Mouse (Mus musculus) CD4-positive, CD25-positive, alpha-beta regulatory T cell, adult 2 months (primary cell): Measurements from ENCODE around the gene Bpifc.
"Not testable (repeated sequence)": the region's sequence is repeated elsewhere in the genome, so short reads cannot be mapped to it uniquely, and the experiment has no call there.

Experiments
- DNase-seq: peaks from one replicate; pipeline ENCODE4 v3.0.0-alpha.2; 2012; ENCODE audit warnings: low read depth, low spot score

Gene Bpifc

DNA sequence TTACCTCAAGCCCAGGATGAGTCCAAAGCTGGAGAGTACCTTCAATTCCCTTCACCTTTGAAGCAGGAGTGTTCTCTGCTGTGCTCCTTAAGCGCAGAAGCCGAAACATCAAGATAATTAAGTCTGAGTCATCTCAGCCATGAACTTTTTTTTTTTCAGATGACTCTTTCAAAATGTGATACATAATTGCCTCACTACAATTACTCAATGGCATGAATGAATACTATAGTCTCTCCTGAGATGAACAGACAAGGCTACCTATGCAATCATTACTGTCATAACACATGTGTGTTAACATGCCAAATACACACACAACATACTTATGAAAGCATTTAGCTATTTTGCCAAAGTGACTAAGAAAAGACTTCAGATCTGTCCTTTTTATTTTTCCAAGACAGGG is at the start of gene Bpifc:
Gene Bpifc (minus strand): TSS at position 115 of the 400 bp plus-strand sequence.
- DNase-seq = no peak

DNA sequence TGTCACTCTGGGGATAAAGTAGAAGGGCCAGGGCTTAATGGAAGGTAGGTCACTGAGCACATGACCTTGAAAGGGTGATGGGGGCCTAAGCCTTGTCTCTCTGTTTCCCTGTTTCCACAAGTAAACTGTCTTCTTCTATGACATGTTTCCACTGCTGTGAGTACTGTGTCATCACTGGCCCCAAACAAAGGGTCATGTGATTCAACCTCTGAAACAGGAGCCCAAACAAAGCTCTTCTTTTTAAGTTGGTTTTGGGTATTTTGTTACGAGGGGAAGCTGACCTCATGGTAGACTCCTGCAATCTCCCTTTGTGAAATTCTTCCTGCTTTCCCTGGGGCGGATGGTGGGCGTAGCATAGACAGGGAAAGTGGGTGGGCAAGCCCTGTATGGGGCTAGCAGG is 48.6 kb upstream of the Bpifc start:
- no peak for DNase-seq

DNA sequence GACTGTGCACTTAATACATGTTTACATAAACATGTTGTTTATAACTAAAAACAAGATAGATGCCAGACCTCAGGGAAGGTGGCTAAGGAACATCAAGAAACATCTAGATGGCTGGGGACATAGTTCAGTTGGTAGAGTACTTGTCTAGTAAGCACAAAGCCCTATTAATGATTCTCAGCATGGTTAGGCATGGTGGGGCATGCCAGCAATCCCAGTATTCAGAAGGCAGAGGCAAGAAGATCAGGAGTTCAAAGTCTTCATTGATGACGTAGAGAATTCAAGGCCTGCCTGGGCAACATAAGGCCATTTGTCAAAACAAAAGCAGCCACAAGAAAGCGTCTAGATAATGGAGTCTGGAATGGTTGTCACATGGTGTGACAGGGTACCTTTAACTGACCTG is 46.0 kb upstream of the Bpifc start:
- no peak for DNase-seq

DNA sequence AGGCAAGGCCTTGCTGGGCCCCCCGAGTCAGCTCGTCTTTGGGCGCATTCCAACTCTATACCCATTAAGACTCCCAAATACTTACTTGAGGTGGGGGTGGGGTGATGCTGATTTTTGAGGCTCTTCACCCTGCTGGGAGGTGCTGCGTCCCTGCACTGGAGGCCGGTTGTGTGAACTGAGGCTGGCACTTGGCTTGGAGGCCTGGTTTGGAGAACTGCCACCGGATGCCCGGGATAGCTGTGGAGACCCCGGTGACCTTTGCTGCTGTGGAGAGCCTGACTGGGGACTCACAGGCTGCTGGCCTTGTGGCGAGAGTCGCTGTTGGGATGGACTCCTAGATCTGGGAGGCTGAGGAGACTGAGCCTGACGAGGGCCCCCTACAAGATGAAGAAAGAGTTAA is 45.6 kb upstream of the Bpifc start:
- DNase-seq = no peak

DNA sequence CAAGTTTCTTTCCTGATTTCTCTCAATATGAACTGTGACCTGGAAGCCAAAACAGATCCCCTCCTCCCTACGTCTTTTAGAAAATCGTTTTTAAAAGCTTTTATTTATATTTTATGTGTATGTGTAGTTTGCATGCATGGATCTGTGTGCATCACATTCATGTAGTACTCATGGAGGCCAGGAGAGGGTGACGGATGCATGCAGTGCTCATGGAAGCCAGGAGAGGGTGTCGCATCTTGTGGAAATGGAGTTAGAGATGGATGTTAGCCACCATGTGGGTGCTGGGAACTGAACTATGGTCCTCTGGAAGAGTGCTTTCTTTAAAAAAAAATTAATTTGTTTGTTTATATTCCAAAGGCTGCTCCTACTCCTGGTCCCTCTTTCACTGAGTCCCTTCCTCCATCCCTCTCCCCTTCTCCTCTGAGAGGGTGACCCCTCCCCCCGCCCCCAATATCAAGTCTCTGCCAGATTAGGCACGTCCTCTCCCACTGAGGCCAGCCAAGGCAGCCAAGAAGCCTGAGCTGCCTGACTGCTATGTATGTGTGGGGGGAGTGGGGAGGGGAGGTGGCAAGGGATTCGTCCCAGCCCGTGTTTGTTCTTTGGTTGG is 44.7 kb upstream of the Bpifc start:
- DNase-seq = no peak

DNA sequence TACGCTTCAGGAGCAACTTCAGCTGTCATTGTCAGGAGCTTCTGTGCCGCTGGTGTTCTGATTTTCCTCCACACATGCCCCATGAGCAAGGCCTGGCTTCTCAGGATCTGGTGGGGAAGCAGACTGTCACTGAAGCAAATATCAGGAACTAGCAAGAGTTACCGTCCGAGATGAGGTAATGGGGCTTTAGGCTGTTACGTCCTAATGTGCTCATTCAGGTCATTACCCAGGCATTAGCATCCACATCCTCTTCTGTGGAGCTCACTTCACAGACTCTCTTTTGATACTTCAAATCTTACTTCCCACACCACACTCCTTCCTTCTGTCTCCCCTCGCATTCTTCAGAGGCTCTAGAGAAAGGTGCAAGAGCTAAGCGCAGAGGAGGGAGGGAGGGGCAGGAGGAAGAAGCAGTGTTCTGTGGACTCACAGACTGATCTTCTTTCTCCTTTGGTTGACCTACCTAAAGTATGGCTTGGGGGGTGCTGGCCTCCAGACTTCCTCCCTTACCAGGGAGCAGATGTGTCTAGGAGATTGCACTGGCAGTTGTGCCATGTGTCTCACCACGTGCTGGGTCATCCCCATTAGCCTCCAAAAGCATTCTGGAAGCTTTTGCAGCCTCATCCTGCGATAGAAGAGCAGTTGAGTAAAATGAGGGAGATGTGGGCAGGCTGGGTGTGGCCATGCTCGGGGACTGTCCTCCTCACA is 41.3 kb upstream of the Bpifc start:
- no peak for DNase-seq

DNA sequence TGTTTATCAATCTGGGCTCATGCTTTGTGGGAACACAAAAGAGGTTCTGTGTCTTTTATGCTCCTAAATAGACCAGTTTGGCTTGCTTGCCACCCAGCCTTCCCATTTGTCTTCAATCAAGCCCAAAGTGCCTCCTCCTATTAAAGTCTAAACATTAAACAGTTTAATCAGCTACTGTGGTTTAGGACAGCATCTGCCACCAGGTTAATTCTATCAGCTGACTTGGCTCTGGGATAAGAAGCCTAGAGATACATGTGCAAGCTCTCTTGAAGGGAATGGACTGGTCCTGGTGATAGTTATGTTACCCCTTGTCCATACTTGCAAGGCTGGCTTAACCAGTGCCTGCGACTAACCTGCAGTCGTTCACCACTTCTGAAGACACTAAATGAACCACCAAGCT is 38.8 kb upstream of the Bpifc start:
- DNase-seq = no peak

DNA sequence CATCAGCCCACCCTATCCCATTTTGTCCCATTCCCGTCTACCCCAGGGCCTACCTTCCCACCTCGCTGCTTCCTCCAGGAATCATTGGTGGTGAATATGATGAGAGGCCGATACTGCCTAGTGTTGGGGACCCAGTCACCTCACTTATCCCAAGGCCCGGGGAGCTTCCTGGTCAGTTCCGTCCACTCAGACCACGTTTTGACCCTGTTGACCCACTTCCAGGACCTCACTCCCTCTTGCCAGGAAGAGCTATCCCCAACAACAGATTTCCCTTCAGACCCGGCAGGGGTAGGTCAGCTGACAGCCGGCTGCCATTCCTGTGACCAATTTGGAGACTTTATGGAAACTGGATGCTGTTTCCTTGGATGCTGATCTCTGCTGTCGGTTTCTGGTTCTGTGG is 36.1 kb upstream of the Bpifc start:
- no peak for DNase-seq

DNA sequence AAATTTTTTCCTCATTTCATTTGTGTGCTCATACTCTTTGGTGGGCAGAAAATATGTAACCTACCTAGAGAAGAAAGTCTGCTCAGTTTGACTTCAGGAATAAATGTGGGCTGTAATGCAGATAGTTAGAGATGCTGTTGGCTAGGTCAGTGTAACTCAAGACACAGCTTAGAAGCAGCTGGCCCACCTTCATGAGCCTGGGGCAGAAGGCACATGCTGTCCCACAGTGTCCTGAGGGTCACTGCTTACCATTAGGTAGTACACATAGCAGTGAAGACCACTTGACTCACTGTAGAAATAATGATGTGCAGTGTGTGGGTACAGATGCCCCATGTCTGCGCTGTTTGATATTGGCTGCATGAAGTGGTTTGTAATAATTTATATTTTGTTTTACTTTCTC is 34.7 kb upstream of the Bpifc start:
- DNase-seq = no peak

DNA sequence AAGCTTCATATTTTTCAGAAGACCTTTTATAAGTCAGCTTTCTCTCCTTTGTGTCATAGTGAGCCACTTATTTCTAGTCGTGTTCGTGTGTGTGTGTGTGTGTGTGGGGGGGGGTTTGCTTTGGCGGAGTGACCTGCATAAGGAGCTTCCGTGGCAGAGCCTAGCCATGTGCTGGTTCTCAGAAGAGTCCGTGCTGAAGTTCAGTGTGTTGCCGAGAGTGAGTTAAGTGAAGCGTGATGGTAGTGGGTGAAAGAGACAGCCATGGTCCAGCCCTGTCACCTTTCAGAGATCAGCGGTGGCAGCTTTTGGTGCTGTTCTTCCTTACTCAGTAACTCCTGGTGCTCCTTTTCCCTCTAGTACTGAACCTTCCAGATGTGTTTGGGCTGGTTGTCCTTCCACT is 32.4 kb upstream of the Bpifc start:
- no peak for DNase-seq

DNA sequence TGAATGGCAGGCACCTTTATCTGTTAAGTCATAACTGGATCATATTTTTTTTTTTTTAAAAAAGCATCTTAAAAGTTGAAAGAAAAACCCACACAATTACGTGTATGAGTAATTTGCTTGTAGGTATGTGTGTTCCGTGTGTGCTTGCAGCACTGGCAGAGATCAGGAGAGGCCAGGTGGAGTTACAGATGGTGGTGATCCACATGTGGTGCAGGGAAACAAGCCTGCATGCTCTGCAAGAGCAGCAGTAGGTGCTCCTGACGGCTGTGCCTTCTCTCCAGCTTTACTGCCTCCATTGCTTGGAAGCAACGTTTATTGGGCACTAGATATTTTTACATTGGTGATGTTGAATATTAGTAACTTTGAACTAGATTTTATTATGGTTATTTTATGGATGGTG is 32.0 kb upstream of the Bpifc start:
- DNase-seq = no peak

DNA sequence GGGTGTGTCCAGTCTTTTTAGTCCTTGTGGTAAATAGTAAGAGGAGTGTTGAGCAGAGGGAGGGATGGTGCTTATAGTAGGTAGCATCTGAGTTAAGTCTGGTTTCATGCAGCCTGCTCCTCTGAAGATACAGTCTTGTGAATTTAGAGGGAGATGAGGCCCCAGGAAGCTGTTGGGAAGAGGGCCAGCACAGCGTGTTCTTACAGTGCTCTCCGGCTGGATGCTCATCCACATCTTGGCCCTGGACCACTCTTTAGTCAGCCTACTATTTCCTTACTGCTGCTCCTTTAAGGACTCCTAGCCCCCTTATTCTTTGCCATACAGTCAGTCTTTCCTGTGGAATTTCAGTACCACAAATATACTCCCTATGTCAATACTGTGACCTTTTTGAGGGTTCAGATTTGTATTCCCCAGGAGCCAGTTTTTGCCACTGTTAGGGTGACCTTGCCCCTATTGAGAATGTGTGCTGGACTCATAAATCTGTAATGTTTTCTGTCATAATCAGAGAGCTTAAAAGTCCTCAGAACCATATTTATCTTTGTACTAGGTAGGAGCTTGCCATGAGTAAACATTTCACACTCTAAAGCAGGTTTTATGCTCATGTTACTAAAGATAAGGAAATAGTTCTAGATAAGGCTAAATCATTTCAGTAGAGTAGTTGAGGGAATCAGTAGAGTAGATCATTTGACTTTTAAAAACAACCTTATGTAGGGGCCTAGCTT is 22.5 kb upstream of the Bpifc start:
- no peak for DNase-seq

DNA sequence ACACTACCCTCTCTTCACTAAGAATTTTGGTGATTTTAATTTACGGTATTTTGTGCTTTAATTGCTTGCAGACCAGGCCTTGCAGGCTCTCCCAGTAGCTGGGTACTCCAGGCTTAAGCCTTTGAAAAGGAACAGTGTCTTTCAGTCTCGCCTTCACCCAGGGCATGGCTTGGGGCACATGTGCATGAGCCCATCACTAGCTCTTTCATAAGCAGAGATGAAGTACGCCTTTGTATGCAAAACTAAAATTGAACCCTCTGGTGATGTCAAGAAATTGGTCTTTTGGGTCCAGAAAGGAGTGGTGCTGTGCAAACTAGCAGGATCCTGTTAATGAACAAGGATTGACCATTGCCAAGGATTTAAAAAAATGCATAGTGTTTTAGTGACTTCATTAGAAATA is 20.8 kb upstream of the Bpifc start:
- DNase-seq = no peak

DNA sequence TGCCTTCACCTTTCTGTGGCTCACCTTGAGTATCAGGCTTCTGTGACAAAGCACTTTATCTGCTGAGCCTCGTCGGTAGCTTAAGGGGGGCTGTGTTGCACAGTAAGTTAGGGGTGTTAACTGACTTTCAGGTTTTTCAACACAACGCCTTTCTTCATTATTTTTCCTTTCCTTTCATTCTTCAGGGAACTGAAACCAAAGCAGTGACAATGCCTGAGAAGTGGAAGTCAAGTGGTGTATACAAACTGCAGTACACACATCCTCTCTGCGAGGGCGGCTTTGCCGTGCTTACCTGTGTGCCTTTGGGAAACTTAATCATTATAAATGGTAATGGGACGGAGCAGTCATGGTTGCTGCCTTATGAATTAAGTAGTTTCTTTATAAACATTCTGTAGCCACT is 19.0 kb upstream of the Bpifc start:
- no peak for DNase-seq

DNA sequence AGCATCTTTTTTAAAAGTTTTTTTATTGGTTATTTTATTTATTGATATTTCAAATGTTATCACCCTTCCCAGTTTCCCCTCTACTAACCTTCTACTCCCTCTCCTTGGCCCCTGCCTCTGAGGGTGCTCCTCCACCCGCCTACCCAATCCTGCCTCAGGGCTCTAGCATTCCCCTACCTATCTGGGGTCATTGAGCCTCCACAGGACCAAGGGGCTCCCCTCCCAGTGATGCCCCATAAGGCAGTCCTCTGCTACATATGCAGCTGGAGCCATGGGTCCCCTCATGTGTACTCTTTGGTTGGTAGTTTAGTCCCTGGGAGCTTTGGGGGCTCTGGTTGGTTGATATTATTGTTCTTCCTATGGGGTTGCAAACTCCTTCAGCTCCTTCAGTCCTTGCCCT is 15.1 kb upstream of the Bpifc start:
- DNase-seq = not testable (repeated sequence)

DNA sequence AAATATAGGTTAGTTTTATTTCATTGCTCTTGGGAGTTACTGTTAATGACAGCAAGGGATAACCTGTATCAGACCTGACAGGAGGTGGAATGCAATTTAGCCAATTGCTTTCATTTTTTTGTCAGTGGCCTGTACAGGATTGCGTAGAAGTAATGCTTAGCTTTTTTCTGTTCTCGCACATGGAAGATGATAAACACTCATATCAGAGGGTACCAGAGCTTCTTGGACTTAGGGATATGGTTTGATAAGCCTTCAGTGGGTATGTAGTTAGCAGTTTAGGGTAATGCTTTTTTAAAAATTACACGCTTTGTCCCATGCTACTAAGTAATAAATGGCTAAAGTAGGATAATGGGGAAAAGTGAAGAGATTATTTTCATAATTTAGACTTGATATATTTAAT is 14.7 kb upstream of the Bpifc start:
- DNase-seq = no peak

DNA sequence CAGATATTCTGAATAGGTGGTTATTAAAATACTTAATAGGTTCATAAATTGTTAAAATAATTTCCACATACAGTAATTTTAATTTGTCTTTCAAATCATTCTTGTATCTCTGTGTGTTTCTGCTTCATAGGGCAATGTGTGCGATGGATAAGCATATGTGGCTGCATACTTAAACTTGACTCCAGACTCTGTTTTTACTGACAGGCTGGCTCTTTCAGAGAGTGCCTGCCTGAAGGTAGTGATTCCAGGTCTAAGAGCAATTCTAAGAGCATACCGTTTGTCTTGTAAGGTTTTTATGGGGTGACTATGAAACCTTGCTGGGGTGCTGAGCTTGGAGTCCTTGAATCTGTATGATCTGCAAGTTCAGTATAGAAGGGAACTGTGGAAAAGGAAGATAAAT is 14.2 kb upstream of the Bpifc start:
- no peak for DNase-seq

DNA sequence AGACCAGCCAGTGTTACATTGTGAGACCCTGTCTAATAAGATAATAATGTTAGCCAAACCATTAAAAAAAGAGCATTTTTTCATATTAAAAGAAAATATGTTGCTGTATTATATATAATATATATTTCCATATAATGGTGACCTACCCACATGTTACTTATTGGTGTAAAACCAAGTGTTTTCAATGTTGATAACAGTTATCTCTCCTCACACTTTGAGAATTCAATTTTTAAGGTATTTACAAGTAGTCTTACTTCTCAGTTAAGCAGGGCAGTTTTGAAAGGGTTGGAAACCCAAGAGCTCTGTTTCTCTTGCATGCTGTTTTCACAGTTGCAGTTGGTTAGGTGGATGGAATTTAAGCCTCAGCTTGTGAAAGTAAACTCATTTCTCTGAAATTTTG is 11.5 kb upstream of the Bpifc start:
- no peak for DNase-seq

DNA sequence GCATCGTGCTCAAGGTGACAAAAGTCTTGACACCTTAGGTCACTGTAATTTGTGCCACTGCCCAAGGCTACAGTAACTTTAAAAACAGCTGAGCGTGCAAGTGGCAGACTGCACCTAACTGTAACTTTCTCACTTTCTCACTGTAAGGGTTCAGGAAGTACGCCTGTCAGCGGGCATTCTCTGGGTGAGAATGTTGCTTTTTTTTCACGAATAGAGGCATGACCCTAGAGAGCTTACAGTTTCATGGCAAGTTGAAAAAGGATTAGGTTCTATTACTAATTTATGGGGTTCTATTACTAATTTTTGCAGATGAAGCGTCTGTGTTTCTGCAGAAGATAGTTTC is 10.8 kb upstream of the Bpifc start:
- no peak for DNase-seq

DNA sequence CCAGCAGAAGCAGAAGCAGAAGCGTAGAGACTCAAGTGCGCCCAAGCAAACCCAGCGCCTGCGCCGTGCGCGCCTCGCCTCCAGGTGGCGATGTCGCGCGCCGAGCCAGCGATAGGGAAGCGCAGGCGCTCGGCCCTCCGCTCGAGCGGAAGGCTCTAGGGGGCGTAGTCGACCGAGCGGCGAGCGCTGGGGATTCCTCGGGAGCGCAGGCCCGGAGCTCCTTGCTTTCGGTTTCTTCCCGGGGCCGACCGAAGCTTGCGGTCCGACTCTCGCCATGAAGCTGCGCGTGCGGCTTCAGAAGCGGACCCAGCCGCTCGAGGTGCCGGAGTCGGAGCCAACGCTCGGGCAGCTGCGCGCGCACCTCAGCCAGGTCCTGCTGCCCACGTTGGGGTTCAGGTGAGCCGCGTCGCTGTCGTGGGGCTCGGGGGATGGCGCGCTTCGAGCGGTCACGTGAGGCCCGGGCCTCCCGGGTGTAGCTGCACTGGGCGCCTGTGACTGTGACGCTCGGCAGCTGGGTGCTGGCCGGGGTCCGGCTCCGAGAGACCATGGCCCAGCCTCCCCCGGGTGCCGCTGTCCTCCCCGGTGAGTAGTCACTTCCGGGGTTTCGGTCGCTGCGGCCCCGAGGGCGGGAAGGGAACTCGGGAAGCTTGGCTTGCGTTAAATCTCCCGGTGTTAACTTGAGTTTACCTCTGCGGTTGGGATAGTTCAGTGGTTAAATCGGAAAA is 10.2 kb upstream of the Bpifc start, which contains the start of gene Fbxo7:
Gene Fbxo7 (plus strand): TSS at position 224 of the 725 bp plus-strand sequence.
- peak; percentile 94 for DNase-seq

DNA sequence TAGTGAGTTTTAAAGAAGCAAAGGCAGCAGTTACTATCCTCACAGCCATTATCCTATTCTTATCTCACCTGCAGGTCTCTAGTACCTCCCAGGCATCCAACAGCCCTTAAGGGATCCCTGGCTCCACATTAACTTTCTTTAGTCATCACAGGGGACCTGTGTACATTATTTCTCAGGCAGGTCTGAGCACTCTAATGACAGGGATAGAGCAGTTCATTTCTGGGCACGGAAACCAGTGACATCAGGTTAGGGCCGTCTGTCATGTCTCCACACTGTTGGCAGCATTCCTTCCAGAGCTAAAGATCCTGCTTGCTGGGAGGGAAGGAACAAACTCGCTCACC is 9.7 kb upstream of the Bpifc start:
- no peak for DNase-seq

DNA sequence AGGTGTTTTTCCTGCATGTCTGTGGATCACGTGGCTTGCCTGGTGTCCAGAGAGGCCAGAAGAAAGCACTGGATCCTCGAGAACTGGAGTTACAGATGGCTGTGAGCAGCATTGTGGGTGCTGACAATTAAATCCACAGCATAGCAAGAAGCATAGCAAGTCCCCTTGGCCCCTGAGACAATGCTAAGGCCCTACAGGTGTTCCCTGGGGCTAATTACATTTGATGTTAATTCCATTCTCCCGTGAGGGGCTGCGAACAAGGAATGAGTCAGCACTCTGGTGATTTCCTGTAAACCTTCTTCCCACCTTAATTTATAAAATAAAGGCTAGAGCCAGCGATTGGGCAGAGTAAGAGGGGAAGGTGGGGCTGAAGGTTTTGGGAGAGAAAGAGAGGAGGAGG is 7.1 kb upstream of the Bpifc start:
- DNase-seq = no peak

DNA sequence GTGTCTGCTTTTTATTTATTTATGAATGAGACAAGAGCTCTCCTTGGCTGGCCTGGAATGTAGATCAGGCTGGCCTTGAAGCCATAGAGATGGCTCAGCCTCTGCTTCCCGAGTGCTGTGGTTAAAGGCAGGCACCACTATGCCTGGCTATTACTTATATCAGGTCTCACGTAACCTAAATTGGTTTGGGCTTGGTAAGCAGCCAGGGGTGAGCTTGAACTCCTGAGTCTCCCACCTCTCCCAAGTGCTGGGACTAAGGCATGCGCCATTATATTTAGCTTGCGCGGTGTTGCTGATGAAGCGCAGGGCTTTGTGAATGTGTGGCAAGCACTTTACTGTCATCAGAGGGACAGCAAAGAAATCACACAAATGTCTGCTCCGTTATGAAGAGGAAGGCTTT is 6.1 kb upstream of the Bpifc start:
- DNase-seq = no peak
